Mouse (Mus musculus) c-Kit-positive CD71-positive TER-119-positive erythroid progenitor cells, embryonic 14.5 days (primary cell): ENCODE data around the gene Ccl27a.
"Not testable (repeated sequence)": the region's sequence is repeated elsewhere in the genome, so short reads cannot be mapped to it uniquely, and the experiment has no call there.

Experiments used
- DNase-seq: peaks from one replicate; pipeline ENCODE4 v3.0.0-alpha.2; 2013; ENCODE audit warnings: low spot score

Ccl27a gene

DNA sequence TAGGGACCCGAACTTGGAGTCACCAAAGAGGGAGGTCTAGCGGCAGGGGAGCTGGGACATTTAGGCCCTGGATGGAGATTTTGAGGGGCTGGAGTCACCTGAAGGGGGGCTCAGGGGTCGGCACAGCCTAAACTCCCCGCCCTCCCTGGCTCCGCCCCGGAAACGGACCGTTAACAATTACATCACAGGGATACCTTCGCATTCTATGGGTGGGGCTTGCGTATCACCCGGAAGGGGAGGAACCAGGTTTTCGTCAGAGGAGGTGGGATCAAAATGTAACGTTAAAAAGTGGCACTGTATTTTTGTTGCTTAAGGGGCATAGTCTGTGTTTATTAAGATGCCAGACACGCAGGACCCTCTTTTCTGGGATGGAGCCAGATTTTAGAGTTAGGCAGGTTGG is at the start of gene Ccl27a:
Ccl27a (minus strand) TSS at position 246 of the 400 bp plus-strand sequence.
- DNase-seq = peak; percentile 60

DNA sequence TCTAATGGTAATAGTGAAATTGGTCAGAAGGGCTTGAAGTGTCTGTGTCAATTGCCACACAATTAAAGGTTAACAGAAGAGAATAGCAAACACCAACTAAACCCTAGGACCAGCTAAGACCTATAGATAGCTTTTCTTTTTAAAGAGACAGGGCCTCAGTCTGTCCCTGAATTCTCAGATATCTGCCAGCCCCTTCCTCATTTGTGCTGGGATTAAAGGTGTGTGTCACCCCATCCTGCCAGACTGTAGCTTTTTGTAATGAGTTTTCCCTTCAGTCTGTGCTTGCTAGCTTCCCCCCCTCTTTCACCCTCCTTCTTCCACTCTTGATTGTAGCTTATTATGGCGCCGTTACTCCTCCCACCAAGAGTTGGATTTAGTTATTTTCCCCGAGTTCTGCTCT is 9.2 kb upstream of the Ccl27a start:
- not testable (repeated sequence) for DNase-seq

DNA sequence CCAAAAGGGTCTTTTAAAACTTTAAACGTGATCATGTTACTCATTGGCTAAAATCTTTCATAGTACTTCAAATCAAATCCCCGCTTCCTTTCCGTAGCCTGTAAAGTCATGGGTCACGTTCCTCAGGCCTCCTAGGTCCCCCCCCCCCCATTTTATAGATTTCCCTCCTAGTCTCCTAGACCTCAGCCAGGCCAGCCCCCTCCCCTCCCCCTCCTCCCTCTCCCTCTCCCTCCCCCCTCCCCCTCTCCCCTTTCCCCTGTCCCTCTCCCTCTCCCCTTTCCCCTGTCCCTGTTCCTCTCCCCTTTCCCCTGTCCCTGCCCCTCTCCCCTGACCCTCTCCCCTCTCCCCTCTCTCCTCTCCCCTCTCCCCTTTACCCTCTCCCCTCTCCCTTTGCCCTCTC is 8.7 kb upstream of the Ccl27a start:
- not testable (repeated sequence) for DNase-seq

DNA sequence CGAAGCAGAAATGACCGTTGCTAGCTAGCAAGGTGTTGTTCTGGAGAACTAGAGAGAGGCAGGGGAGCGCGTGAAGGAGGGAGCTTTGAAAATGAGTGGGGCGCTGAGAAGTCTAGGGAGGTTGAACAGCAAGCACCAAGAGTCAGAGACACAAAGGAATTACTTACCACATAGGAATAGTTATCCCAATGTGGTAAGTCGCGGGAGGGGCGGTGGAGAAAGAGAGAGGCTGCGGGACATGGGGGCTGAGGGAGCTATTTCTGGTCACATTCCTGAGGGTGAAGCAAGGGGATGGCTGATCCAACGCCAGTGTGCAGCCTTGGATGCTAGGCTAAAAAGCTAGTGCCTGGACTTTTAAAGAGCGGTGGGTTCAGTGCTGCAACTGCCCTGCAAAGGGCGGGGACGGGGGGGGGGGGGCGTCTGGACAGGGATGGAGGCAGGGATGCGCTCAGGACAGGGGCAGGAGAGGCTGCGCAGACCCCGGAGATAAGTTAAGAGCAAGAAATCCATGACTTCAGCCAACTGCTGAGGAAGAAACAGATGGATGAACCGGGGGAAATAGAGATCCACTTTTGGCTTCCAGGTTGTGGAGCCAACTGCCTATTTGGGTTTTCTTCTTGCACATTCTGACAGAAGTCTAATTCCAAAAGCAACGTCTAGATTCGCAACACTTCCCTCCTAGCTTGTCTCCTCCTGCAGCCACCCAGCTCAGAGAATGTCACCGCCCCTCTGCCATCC is 7.9 kb upstream of the Ccl27a start:
- DNase-seq = not testable (repeated sequence)

DNA sequence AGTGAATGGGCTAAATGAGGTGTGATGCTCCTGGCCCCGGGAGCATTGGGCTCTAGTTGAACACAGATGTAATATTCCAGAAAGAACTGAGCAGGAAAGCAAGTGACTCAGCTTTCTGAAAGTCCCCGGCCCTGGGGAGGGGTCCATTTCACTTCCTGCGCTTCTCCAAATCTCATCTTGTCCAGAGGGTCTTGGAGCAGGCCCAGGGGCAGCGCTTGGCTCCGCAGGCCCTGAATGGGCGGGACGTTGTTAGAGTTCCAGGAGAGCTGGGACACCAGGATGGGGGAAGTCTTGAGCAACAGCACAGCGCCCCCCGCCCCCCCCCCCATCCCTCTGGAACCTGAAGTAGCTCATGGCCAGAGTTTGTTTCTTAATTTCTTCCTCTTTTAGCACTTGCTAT is 7.2 kb upstream of the Ccl27a start:
- DNase-seq = not testable (repeated sequence)

DNA sequence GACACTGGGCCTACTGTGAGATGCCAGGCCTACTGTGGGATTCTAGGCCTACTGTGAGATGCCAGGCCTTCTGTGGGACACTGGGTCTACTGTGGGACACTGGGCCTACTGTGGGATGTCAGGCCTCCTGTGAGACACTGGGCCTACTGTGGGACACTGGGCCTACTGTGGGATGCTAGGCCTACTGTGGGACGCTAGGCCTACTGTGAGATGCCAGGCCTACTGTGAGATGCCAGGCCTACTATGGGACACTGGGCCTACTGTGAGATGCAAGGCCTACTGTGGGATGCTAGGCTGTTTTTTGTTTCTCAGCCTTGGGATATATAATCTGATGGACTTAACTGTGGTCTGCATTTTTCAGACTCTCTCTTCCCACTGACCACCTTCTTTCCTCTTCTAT is 1.8 kb upstream of the Ccl27a start:
- DNase-seq = not testable (repeated sequence)

DNA sequence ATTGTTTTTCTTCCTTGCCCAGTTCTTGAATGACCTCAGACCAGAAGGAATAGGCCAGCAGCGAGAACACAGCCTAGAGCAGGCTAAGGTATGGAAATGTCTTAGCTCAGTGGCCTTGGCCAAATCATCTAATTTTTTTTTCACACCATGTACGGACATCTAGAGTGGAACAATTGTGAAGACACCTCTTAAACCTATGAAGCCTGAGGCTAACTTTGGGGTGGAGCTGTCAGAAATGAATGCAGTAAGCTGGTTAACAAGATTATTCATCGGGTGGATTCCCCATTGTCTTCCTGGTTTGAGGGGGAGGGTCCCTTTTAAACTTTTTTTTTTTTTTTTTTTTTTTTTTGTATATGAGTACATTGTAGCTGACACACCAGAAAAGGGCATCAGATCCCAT is 459 bp upstream of the Ccl27a start:
- not testable (repeated sequence) for DNase-seq

DNA sequence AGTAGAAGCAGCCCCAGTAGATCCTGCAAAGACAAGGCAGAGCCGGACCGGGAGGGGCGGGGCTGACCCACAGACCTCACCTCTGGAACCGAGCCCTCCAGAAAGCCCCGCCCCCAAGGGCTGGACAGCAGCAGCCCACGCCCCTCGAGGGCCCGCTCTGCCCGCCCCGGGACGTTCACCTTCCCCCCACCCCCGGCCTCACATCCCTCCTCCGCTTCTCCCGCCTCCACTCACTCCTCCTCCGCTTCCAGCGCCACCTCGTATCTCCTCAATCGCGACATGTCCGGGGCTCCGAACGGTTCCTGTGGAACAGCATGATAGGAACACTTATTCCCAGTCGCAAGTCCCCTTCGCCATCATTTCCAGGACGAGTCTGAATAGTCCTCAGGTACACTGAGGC is 545 bp downstream of the Ccl27a start:
- not testable (repeated sequence) for DNase-seq

DNA sequence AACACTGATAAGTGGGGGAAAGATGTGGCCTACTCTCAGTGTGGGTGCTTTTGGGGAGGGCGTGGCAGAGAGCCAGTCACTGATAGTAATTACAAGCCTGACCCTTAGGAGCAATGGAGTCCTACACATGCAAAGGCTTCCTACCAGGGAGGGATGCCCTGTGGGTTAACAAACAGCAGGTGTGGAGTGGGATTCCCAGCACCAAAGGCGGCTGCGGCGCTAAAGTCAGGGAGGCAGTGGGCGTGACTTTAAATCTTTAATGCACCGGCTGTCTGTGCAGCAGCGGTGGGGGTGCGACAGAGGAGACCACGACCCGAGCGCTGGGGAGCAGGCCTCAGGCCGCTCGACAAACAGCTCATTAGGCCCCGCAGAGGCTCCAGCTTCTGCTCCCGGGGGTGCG is 1.1 kb downstream of the Ccl27a start:
- not testable (repeated sequence) for DNase-seq

DNA sequence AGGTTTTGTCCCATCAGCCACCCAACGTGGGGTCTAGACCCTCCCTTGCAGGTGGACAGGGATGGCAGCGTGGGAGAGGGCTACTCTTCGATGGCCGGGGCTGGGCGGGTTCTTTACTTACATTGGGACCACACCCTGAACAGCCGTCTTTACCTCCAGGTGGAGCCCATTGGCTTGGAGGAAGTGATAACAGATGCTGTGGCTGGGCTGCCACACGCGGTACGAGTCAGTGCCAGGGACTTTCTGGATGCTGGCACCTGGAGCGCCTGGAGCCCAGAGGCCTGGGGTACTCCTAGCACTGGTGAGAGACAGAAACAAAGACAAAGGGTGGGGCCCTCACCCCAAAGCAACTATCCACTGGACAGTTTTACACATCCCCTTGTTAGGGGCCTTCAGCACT is 6.7 kb downstream of the Ccl27a start:
- DNase-seq = not testable (repeated sequence)

DNA sequence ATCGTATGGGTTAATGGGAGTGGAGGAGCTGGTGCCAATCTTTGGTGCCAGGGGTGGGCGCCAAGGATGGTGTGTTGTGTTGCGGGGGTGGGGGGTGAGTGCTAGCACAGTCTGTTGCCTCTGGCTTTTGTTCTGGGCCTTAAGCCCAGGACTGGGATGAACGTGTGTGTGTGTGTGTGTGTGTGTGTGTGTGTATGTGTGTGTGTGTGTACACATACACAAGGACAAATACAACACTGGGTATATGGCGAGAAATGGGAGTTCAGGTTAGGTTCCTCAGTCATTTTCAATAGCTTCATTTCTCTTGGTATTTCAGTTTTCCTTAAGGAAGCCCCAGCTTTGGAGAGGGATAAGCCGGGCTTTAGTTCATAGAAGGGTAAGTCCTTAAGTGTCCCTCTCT is 10.9 kb downstream of the Ccl27a start:
- DNase-seq = not testable (repeated sequence)

DNA sequence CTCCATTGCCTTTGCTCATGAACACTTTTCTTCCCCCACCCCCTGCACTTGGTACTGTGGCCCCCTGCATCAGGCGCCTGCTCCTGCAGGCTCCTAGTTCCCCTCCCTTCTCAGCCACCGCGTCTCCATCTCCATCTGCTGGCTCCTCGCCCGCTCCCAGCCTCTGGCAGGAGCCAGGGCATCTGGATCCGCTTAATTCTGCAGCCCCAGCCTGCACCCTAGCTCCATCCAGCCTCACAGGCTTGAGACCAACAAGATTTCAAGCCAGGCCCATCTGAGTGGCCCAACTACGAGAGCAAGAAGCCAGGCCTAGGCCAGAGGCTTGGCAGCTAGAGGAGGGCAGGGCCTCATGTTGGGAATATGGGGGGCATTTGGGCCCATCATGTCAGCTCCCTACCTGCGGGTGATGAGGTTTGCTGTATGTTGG is 11.3 kb downstream of the Ccl27a start:
- not testable (repeated sequence) for DNase-seq

DNA sequence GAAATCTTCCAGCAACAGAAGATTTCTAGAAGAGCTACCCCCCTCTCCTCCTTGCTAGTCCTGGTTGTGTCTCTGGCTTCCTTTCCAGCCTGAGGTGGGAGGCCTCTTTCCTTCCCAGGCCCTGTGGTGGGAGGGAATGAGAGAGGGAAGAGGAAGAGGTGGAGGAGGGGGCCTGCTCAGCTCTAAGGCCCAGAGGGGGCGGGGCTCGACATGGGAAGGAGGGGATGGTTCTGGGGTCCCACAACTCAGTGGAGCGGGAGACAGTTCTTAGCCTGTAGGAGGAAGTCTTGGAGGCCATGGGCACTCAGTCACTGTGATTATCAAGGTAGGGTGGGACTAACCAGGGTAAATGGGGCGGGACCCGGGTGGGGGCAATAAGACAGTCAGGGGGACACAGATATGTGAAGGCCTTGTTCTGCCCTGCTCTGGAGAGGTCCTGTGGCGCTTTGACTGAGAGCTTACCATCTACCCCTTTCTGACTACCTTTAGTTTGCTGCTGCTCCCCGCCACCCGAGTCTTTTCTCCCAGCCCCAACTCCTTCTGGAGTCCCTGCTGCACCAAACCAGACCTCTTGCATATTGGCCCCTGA is 11.9 kb downstream of the Ccl27a start:
- DNase-seq = no peak

DNA sequence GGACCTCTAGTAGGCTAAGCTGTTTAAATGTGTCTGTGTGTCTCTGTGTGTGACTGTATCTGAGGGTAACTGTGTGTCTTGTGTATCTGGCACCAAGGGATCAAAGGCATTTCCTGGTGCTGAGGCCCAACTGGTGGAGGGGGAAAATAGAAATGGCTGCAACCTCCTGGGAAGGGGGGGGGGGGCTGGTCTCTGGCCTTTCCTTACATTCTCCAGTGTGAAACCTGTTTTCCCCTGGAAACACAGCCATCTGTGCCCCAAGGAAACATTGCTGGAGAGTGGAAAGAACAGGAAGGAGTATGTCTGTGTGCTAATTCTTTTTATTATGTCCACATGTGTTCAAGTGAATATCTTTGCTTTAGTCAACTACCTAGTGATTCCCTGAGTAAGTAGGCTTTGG is 12.4 kb downstream of the Ccl27a start:
- DNase-seq = no peak

DNA sequence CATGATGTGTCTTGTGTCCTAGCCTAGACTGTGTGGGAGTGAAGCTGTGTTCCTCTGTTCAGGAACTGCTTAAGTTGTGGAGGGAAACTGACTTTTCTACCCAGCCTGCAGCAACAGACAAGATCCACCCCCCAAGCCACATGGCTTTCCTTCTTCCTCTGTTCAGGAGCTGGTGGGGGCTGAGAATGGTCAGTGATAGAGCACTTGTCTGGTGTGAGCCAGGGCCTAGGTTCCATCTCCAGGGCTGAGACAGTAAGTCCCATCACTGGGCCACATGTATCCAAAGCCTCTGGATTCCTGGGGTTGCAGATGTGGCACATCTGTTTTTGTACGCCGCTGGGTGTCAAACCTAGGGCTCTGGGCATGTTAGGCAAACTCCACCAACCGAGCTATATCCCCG is 13.1 kb downstream of the Ccl27a start:
- DNase-seq = no peak

DNA sequence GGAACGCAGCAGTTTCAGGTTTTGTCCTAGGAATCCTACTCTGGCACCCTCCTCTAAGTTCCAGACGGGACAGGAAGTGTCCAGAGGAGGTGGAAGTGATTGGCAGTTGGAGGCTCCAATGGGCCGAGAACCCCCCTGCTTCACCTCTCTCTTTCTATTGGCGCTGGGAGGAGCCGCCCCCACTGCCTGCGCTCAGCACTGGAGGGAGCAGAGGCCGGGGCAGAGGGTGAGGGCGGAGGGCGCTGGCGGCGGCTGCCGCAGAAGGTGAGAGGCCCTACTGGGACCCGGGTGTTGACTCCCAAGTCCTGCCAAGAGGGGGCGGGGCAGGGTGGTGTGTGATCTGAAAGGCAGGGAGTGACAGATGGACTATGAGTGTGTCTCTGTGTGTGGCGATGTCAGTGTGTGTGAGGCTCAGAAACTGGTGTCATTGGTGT is 13.7 kb downstream of the Ccl27a start:
- peak; percentile 59 for DNase-seq

DNA sequence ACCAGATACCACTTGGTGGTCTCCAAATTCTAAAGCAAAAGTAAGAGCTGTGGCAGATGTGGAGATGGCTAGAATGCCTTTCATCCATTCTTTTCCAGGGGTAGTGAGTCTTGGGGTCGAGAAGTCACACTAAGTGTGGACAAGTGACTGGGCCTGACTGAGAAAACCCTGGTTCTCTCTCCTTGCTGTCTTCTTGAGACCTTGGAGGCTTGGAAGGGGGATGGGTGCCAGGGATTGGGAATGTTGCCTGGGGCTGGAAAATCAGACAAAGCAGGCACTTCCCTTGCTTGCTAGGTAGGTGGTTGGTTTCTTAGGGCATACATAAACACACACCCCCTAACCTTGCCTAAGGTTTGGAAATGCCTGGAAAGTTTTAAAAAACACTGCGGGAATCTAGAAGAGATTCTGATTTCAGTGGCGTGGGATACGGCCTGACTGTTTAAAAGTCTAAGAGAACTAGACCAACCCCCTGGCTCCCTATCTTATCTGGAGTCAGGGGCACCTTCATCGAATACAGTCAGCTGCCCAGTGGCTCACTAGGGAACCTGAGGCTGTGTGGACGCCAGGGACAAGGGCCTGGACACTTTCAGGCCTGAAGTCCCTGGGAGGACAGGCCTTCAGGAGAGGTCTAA is 14.3 kb downstream of the Ccl27a start:
- no peak for DNase-seq

DNA sequence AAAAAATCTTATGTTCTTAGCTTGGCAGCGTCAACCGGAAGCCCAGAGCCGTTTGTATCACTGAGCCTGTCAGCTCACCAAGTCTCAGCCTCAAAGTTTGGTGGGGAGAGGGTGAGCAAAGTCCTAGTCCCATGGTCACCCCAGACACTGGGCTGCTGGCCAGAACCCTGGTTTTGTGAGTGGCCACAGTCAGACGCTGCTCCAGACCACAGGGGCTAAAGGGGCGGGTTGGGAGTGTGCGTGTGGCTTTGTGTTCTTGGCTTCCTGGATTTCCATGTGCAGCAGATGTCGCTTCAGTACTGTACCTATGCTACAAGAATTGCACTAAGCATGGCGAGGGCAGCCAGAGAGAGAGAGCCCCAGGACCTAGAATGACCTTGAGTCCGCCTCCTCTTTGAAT is 14.8 kb downstream of the Ccl27a start:
- DNase-seq = no peak

DNA sequence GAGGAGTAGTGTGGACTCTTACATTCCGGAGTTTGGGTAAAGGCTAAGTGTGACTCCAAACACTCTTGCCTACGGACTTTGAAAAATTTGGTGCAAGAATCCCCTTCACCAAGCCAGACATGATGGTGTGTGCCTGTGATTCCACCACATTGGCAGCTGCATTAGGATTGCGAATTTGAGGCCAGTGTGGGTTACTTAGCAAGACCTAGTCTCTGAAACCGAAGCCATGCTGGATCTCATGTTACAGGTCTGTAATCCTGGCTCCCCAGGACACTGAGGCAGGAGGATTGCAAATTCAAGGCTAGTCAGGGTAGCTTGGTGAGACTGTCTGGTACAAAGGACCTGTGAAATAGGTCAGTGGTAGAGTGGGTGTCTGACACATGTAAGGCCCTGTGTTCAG is 15.3 kb downstream of the Ccl27a start:
- no peak for DNase-seq

DNA sequence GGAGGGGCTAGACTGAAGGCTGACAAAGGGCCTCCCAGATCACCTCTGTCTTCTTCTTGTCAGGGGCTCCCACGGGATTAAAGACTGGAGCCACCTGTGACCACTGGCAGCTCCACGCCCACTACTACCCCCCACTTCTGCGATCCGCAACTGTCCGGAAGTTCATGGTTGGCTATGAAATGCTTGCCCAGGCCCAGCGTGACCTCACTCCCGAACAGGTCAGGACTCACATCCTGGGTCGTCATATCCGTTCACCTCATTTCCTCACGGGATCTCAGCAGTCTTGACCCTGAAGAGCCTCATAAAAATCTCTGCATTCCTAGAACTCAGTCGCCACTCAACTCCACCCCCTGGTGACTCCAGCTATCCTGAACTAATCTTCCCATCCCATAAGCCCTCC is 16.0 kb downstream of the Ccl27a start:
- DNase-seq = no peak

DNA sequence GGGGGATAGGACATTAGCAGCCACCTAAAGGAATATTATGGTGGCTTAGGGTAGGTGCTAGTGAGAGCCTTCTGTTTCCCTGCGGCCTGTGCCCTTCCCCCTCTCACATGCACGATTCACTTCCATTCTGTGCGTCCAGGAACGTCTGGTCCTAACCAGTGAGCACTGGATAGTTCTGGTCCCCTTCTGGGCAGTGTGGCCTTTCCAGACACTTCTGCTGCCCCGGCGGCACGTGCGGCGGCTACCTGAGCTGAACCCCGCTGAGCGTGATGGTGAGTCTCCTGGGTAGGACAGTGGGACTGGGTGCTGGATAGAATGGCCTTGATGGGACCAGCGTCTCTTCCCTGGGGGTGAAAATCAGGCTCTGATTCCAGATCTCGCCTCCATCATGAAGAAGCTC is 16.7 kb downstream of the Ccl27a start:
- no peak for DNase-seq

DNA sequence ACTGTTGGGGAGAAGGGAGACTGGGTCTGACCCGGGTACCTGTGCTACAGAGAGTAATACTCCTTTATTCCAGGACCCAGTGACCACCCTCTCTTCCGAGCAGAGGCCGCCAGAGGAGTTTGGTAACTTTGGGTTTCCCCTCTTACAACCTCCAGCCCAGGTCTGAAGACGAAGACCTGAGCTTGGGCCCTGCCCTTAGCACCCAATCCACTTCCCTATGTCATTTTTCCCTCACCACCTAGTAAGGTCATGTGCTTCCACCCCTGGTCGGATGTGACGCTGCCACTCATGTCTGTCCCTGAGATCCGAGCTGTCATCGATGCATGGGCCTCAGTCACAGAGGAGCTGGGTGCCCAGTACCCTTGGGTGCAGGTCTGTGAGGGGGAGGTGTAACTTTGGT is 17.6 kb downstream of the Ccl27a start:
- DNase-seq = no peak
